Mouse (Mus musculus) ES-E14 (cell line): ENCODE measurements around the gene Kcnab1. TPM values are rescaled to one million over a fixed set of nuclear protein-coding genes. Genes with fewer than 3 reads are reported as not detected.

Experiments used
- DNase-seq: peaks from one replicate; pipeline ENCODE4 v3.0.0-alpha.2; 2013; ENCODE audit warnings: low read depth, low spot score
- H3K27ac ChIP-seq: 2 replicates; pipeline ENCODE4 v1.5.1; 2012; ENCODE audit warnings: low read depth, mild to moderate bottlenecking, low read length, moderate library complexity, mixed read lengths; ENCODE audit not compliant: poor library complexity, insufficient read depth, severe bottlenecking
- H3K36me3 ChIP-seq: 2 replicates; pipeline ENCODE4 v1.6.1; 2012; ENCODE audit warnings: mild to moderate bottlenecking, low read length, moderate library complexity, mixed read lengths; ENCODE audit not compliant: control insufficient read depth, poor library complexity, insufficient read depth, severe bottlenecking
- H3K4me1 ChIP-seq, 2 experiments: fragments of 150-350 bp in 1 of 2; sonication (generic) in 1 of 2; 2 replicates each; pipeline ENCODE4 v1.6.1; 2012; ENCODE audit warnings: low read length in 2 of 2, mild to moderate bottlenecking in 1 of 2, mixed read lengths in 1 of 2; ENCODE audit not compliant: control insufficient read depth in 2 of 2, insufficient read depth in 2 of 2, poor library complexity in 1 of 2
- H3K4me3 ChIP-seq, 2 experiments: fragments of 150-350 bp in 1 of 2; sonication (generic) in 1 of 2; 2 replicates each; pipeline ENCODE4 v1.5.1; 2012; ENCODE audit warnings: low read length in 2 of 2, low read depth in 1 of 2, mild to moderate bottlenecking in 1 of 2, mixed read lengths in 1 of 2; ENCODE audit not compliant: insufficient read depth in 1 of 2, poor library complexity in 1 of 2, severe bottlenecking in 1 of 2
- H3K9ac ChIP-seq: 2 replicates; pipeline ENCODE4 v1.6.1; 2012; ENCODE audit warnings: low read depth, mild to moderate bottlenecking, low read length, mixed read lengths; ENCODE audit not compliant: poor library complexity, insufficient read depth, severe bottlenecking
- H3K9me3 ChIP-seq: fragments of 150-350 bp; sonication (generic); 2 replicates; pipeline ENCODE4 v1.6.1; 2012; ENCODE audit warnings: low read depth, mild to moderate bottlenecking, low read length; ENCODE audit not compliant: control insufficient read depth, insufficient read depth
- CHD2 ChIP-seq: IDR thresholded peaks from 2 replicates; pipeline ENCODE4 v1.6.1; 2014; ENCODE audit warnings: mild to moderate bottlenecking, low read depth, low read length, inconsistent platforms
- HCFC1 ChIP-seq: IDR thresholded peaks from 2 replicates; pipeline ENCODE4 v1.6.1; 2012; ENCODE audit warnings: low read length, inconsistent platforms, borderline replicate concordance; ENCODE audit not compliant: insufficient read depth
- MAFK ChIP-seq: IDR thresholded peaks from 2 replicates; pipeline ENCODE4 v1.6.1; 2014; ENCODE audit warnings: mild to moderate bottlenecking, low read depth, low read length, inconsistent platforms; ENCODE audit not compliant: insufficient read depth
- ZC3H11A ChIP-seq: IDR thresholded peaks from 2 replicates; pipeline ENCODE4 v1.6.1; 2012; ENCODE audit warnings: low read depth, mild to moderate bottlenecking, inconsistent platforms, low read length, borderline replicate concordance
- ZNF384 ChIP-seq: IDR thresholded peaks from 2 replicates; pipeline ENCODE4 v1.6.1; 2012; ENCODE audit warnings: low read depth, low read length, inconsistent platforms
- in situ Hi-C, 2 experiments: fragments of 600-800 bp; cut with MboI; formaldehyde crosslinking; loops; one replicate each; pipeline ENCODE4 v1.15.1; 2025; ENCODE audit warnings: low sequenced_read_pairs in 2 of 2, inconsistent platforms in 1 of 2; ENCODE audit not compliant: unreplicated experiment in 2 of 2
- total RNA-seq: library from RNA; depleted of rRNA; stranded (reverse); fragments of 300-350 nt; gene quantifications from 2 replicates; pipeline ENCODE4 v1.2.3, GENCODE M21; 2012

The Kcnab1 gene
- total RNA-seq, 1 experiment = 0.45 TPM

DNA sequence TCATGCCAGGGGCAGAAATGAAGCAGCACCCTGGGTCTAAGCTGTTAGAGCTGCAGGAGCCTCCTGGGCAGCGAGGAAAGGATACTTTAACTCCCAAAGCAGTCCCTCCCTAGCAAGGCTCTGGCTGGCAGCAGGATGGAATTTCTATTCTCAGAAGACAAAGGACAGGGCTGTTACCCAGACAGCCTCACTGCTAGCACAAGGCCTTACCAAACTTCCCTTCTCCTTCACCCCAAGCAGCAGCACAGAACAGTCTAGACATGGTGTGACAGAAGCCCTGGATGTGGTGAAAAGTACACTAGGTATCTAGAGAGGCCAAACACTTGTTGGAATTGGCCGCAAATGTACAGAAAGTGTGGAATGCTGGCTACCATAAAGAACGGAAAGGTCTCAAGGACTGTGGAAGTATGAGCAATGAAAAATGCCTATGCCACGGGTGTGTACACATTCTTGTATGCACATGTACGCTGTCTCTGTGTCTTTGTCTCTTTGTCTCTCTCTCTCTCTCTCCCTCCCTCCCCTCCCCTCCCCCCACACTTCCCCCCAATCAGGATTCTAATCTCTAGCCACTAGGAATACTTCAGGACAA, 264.5 kb downstream of the Kcnab1 start:
- H3K27ac ChIP-seq = no peak overlapping the region; the same call in 1 of the 2 replicates
- peaks cover 0 to 6% of the 10 kb centered on the region in 2 experiments; a peak in 3 of 4 replicates for H3K4me1 ChIP-seq
- no peak for TF ChIP-seq ZC3H11A
- no peak for TF ChIP-seq HCFC1
- no peak for TF ChIP-seq ZNF384
- TF ChIP-seq CHD2 = no peak
- TF ChIP-seq MAFK = no peak
- H3K9me3 ChIP-seq = no peaks in the 10 kb centered on the region
- in situ Hi-C loops = no loop called here
- peaks cover 7% of the 10 kb centered on the region; the same call in 1 of the 2 replicates for H3K36me3 ChIP-seq
- H3K4me3 ChIP-seq = no peak overlapping the region
- DNase-seq = no peak
- no peak overlapping the region for H3K9ac ChIP-seq

- H3K36me3 ChIP-seq = peaks cover 10% of the 10 kb centered on the region
- peaks cover 0 to 6% of the 10 kb centered on the region in 2 experiments; a peak in 3 of 4 replicates for H3K4me1 ChIP-seq
- no peak overlapping the region for H3K9ac ChIP-seq
- TF ChIP-seq ZC3H11A (no peak), HCFC1 (no peak), ZNF384 (no peak), MAFK (no peak), CHD2 (no peak)
- DNase-seq = no peak
- H3K27ac ChIP-seq = no peak overlapping the region
- in situ Hi-C loops = no loop called here
- H3K9me3 ChIP-seq = no peaks in the 10 kb centered on the region
- H3K4me3 ChIP-seq = no peak overlapping the region
These were observed 265.5 kb downstream of the Kcnab1 start for GRCm38 (mm10) chr3:65374729-65375128.

- H3K36me3 ChIP-seq = peaks cover 12% of the 10 kb centered on the region
These were observed 269.5 kb downstream of the Kcnab1 start for GRCm38 (mm10) chr3:65378724-65379123.

DNA sequence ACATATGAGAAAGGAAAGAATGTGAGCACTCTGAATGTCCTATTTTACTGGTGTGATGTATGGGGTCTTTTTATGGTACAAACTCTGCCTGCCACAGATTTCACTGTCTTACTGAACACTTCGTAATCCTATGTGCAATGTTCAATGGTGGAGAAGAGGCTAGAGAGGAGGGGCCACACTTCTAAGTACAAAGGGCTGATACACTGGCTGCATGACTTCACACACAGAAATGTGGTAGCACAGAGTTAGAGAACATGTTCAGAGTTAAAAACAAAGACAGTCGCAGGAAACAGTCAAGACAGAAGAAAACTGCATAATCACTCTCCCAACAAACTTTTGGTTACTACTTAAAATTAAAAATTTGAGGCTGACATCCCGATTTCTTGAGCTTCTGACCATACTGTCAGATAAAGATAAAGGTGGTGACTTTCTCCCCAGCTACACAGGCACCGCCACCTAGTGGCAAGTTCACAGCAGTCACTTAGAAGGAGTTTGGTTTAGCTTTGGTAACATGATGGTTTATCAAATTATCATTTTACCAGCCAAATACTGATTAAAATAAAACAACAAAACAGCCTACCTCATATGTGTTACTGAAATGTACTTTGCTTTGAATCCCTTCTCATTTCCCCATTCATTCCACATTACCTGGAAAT, 270.8 kb downstream of the Kcnab1 start:
- in situ Hi-C loops = no loop called here
- no peak for TF ChIP-seq MAFK
- no peak for TF ChIP-seq ZNF384
- no peak for TF ChIP-seq CHD2
- no peak for TF ChIP-seq HCFC1
- TF ChIP-seq ZC3H11A = no peak
- no peak overlapping the region for H3K9ac ChIP-seq
- H3K27ac ChIP-seq = no peak overlapping the region
- peaks cover 12% of the 10 kb centered on the region for H3K36me3 ChIP-seq
- no peaks in the 10 kb centered on the region for H3K9me3 ChIP-seq
- H3K4me3 ChIP-seq = no peak overlapping the region
- no peaks in the 10 kb centered on the region for H3K4me1 ChIP-seq
- no peak for DNase-seq

More at GRCm38 (mm10) chr3:65378724-65379123, 269.5 kb downstream of the Kcnab1 start:
- no peak overlapping the region for H3K9ac ChIP-seq
- no peak for DNase-seq
- no peak overlapping the region for H3K4me3 ChIP-seq
- TF ChIP-seq MAFK (no peak), CHD2 (no peak), ZNF384 (no peak), HCFC1 (no peak), ZC3H11A (no peak)
- peaks cover 0 to 4% of the 10 kb centered on the region in 2 experiments; a peak in 3 of 4 replicates for H3K4me1 ChIP-seq
- in situ Hi-C loops = no loop called here
- no peak overlapping the region for H3K27ac ChIP-seq
- no peaks in the 10 kb centered on the region for H3K9me3 ChIP-seq
